Mouse (Mus musculus) stomach, embryonic 16.5 days (tissue): ENCODE measurements around the gene Eng. TPM values are rescaled to one million over a fixed set of nuclear protein-coding genes. Genes with fewer than 3 reads are reported as not detected.

Source experiments
- ATAC-seq: fragments of 200-750 bp; cut with Nextera tagmentation; 2 replicates; pipeline ENCODE4 v1.8.0; 2017; ENCODE audit warnings: moderate number of reproducible peaks, moderate TSS enrichment; ENCODE audit not compliant: insufficient read depth, low FRiP score
- H3K27ac ChIP-seq: fragments of 300-500 bp; sonication (generic); 2 replicates; pipeline ENCODE4 v1.5.1; 2014; ENCODE audit warnings: low read length
- H3K27me3 ChIP-seq: fragments of 300-500 bp; sonication (generic); 2 replicates; pipeline ENCODE4 v1.6.1; 2014; ENCODE audit warnings: low read length, control low read depth, mixed read lengths; ENCODE audit not compliant: control insufficient read depth, insufficient read depth
- H3K36me3 ChIP-seq: fragments of 300-500 bp; sonication (generic); 2 replicates; pipeline ENCODE4 v1.6.1; 2014; ENCODE audit warnings: low read length; ENCODE audit not compliant: control insufficient read depth, insufficient read depth
- H3K4me1 ChIP-seq: fragments of 300-500 bp; sonication (generic); 2 replicates; pipeline ENCODE4 v1.6.1; 2014; ENCODE audit warnings: low read length, control low read depth, mixed read lengths; ENCODE audit not compliant: control insufficient read depth, insufficient read depth
- H3K4me2 ChIP-seq: fragments of 300-500 bp; sonication (generic); 2 replicates; pipeline ENCODE4 v1.6.1; 2014; ENCODE audit warnings: low read depth, low read length, mixed read lengths
- H3K4me3 ChIP-seq: fragments of 300-500 bp; sonication (generic); replicated peaks from 2 replicates; pipeline ENCODE4 v1.5.1; 2014; ENCODE audit warnings: mild to moderate bottlenecking, low read length
- H3K9ac ChIP-seq: fragments of 300-500 bp; sonication (generic); 2 replicates; pipeline ENCODE4 v1.6.1; 2014; ENCODE audit warnings: low read length
- H3K9me3 ChIP-seq: fragments of 300-500 bp; sonication (generic); replicated peaks from 2 replicates; pipeline ENCODE4 v1.6.1; 2016; ENCODE audit warnings: low read length, control low read depth; ENCODE audit not compliant: control insufficient read depth
- WGBS: fragments of 180-500 bp; shearing (Covaris S2); extraction: QIAGEN DNeasy Blood & Tissue Kit; methylation state at CpG from one replicate; pipeline ENCODE4 v1.1.7; 2014; 5-methylcytosine and 5-hydroxymethylcytosine counted together
- polyA plus RNA-seq: library from polyadenylated mRNA; unstranded; fragments of >200 nt; fragmentation: Nextera tagmentation; extraction: Ambion mirVana; gene quantifications from 2 replicates; pipeline ENCODE4 v1.2.1, GENCODE M21; 2015

The Eng gene
- polyA plus RNA-seq, 1 experiment from 2014 or later, result 64.5 TPM

- peak; percentile 72 for ATAC-seq
- Histone ChIP-seq H3K27me3 (no peaks in the 10 kb centered on the region; the same call in 1 of the 2 replicates), H3K27ac (peak overlapping the region; percentile 10; the same call in 1 of the 2 replicates), H3K4me3 (peak overlapping the region; percentile 71), H3K4me1 (peaks cover 34% of the 10 kb centered on the region), H3K4me2 (peak overlapping the region; percentile 84), H3K9me3 (no peaks in the 10 kb centered on the region), H3K36me3 (no peaks in the 10 kb centered on the region), H3K9ac (peak overlapping the region; percentile 86)
- 11% methylated on average over 55 of the region's 55 CpGs for WGBS
These were observed 39.9 kb upstream of the Eng start for GRCm38 (mm10) chr2:32606161-32607142.

- peak overlapping the region; percentile 71 for H3K4me3 ChIP-seq
- H3K27me3 ChIP-seq, result no peaks in the 10 kb centered on the region; the same call in 1 of the 2 replicates
- H3K4me1 ChIP-seq, result peaks cover 28% of the 10 kb centered on the region
- 5% methylated on average over 34 of the region's 34 CpGs for WGBS
- ATAC-seq, result peak; percentile 49; the same call in 1 of the 2 replicates
- no peaks in the 10 kb centered on the region for H3K36me3 ChIP-seq
- peak overlapping the region; percentile 10; the same call in 1 of the 2 replicates for H3K27ac ChIP-seq
- H3K9ac ChIP-seq, result peak overlapping the region; percentile 86
- no peaks in the 10 kb centered on the region for H3K9me3 ChIP-seq
- peak overlapping the region; percentile 84 for H3K4me2 ChIP-seq
These were observed 39.0 kb upstream of the Eng start for GRCm38 (mm10) chr2:32607262-32607947.

- Histone ChIP-seq H3K4me2 (peak overlapping the region; percentile 84), H3K9ac (peak overlapping the region; percentile 86), H3K27me3 (no peaks in the 10 kb centered on the region; the same call in 1 of the 2 replicates), H3K36me3 (no peaks in the 10 kb centered on the region), H3K9me3 (no peaks in the 10 kb centered on the region), H3K4me1 (peaks cover 28% of the 10 kb centered on the region), H3K27ac (peak overlapping the region; percentile 43; the same call in 1 of the 2 replicates), H3K4me3 (peak overlapping the region; percentile 71)
- WGBS, result 8% methylated on average over 25 of the region's 25 CpGs
- peak; percentile 66 for ATAC-seq
These were observed 38.1 kb upstream of the Eng start for GRCm38 (mm10) chr2:32608141-32608777.

GRCm38 (mm10) chr2:32608778-32609435 is 37.5 kb upstream of the Eng start:
- H3K27me3 ChIP-seq, result no peaks in the 10 kb centered on the region; the same call in 1 of the 2 replicates
- H3K27ac ChIP-seq, result peak overlapping the region; percentile 43; the same call in 1 of the 2 replicates
- ATAC-seq, result no peak
- H3K4me2 ChIP-seq, result peak overlapping the region; percentile 84
- peaks cover 28% of the 10 kb centered on the region for H3K4me1 ChIP-seq
- H3K9ac ChIP-seq, result peak overlapping the region; percentile 86
- H3K4me3 ChIP-seq, result peak overlapping the region; percentile 71
- no peaks in the 10 kb centered on the region for H3K9me3 ChIP-seq
- no peaks in the 10 kb centered on the region for H3K36me3 ChIP-seq
- WGBS, result 46% methylated on average over 18 of the region's 18 CpGs

GRCm38 (mm10) chr2:32610610-32611229 is 35.7 kb upstream of the Eng start:
- H3K4me2 ChIP-seq, result peak overlapping the region; percentile 50
- H3K4me1 ChIP-seq, result peaks cover 28% of the 10 kb centered on the region
- peak overlapping the region; percentile 44 for H3K4me3 ChIP-seq
- H3K36me3 ChIP-seq, result no peaks in the 10 kb centered on the region
- no peaks in the 10 kb centered on the region; the same call in 1 of the 2 replicates for H3K27me3 ChIP-seq
- ATAC-seq, result no peak
- peak overlapping the region; percentile 30; the same call in 1 of the 2 replicates for H3K27ac ChIP-seq
- peak overlapping the region; percentile 47 for H3K9ac ChIP-seq
- WGBS, result 12% methylated on average over 23 of the region's 23 CpGs
- no peaks in the 10 kb centered on the region for H3K9me3 ChIP-seq

GRCm38 (mm10) chr2:32612274-32612673 is 34.1 kb upstream of the Eng start:
- 0 out of 2 replicates have a peak, but pooled peaks cover 2% of the 10 kb centered on the region for H3K36me3 ChIP-seq
- no peak overlapping the region for H3K9ac ChIP-seq
- no peak overlapping the region for H3K27ac ChIP-seq
- ATAC-seq, result no peak
- H3K4me3 ChIP-seq, result no peak overlapping the region
- no peaks in the 10 kb centered on the region for H3K9me3 ChIP-seq
- peaks cover 28% of the 10 kb centered on the region for H3K4me1 ChIP-seq
- 69% methylated on average over 26 of the region's 26 CpGs for WGBS
- no peaks in the 10 kb centered on the region; the same call in 1 of the 2 replicates for H3K27me3 ChIP-seq
- H3K4me2 ChIP-seq, result no peak overlapping the region

- Histone ChIP-seq H3K36me3 (0 out of 2 replicates have a peak, but pooled peaks cover 6% of the 10 kb centered on the region), H3K27ac (no peak overlapping the region), H3K9me3 (no peaks in the 10 kb centered on the region; the same call in 1 of the 2 replicates), H3K9ac (no peak overlapping the region), H3K4me1 (peaks cover 24% of the 10 kb centered on the region), H3K27me3 (no peaks in the 10 kb centered on the region), H3K4me3 (no peak overlapping the region), H3K4me2 (no peak overlapping the region)
- WGBS, result 81% methylated on average over 1 of the region's 1 CpGs
- ATAC-seq, result no peak
These were observed 29.3 kb upstream of the Eng start for GRCm38 (mm10) chr2:32617109-32617508.

- no peaks in the 10 kb centered on the region for H3K27me3 ChIP-seq
- ATAC-seq, result no peak
- 93% methylated on average over 4 of the region's 4 CpGs for WGBS
- no peak overlapping the region for H3K4me2 ChIP-seq
- H3K27ac ChIP-seq, result no peak overlapping the region
- no peaks in the 10 kb centered on the region; the same call in 1 of the 2 replicates for H3K9me3 ChIP-seq
- 0 out of 2 replicates have a peak, but pooled peaks cover 6% of the 10 kb centered on the region for H3K36me3 ChIP-seq
- no peak overlapping the region for H3K4me3 ChIP-seq
- peaks cover 24% of the 10 kb centered on the region for H3K4me1 ChIP-seq
- H3K9ac ChIP-seq, result no peak overlapping the region
These were observed 28.8 kb upstream of the Eng start for GRCm38 (mm10) chr2:32617601-32618000.
